Mouse (Mus musculus): ENCODE results near the gene Dennd1b.

DNA sequence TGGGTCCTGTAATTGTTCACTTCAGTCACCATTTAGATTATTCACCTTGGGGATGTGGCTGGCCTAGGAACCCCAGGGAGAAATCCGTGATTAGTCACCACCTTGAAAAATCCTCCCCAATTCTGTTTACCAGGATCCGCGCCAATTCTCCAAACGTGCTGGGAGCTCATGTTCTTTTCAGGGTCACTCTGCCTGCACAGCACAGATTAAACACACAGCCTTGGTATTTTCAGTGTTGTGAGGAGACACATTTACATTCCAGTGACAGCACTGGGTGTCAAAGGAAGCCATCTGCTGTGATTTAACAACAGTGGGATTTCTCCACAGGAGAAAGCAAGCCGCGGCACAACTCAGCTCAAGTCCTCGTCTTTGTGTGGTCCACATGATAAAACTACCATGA, 246.6 kb downstream of the Dennd1b start:
- no peak for TF ChIP-seq CTCF (IDR thresholded peaks at IDR 0.05; ENCODE audit: insufficient read depth, low read length)
- no peak for TF ChIP-seq POLR2A (IDR thresholded peaks at IDR 0.05; ENCODE audit: borderline replicate concordance, extremely low read depth, low read depth, low read length)
